Mouse (Mus musculus): ENCODE results near the gene Evi5. TPM values are rescaled to one million over a fixed set of nuclear protein-coding genes. Genes with fewer than 3 reads are reported as not detected.

Gene Evi5
- polyA plus RNA-seq, 1 experiment: 8.4 TPM

- Histone ChIP-seq H3K27me3 (ENCODE audit: control insufficient read depth, insufficient read depth, insufficient read length) (no peaks in the 10 kb centered on the region), H3K79me2 (ENCODE audit: control insufficient read depth, insufficient read depth) (no peaks in the 10 kb centered on the region), H3K4me3 (no peak overlapping the region), H3ac (ENCODE audit: control insufficient read depth, insufficient read length) (no peak overlapping the region), H3K4me2 (ENCODE audit: low read depth) (no peak overlapping the region), H3K36me3 (ENCODE audit: control insufficient read depth, insufficient read depth) (no peaks in the 10 kb centered on the region)
- TF ChIP-seq SRF (IDR thresholded peaks at IDR 0.05; ENCODE audit: control insufficient read depth, insufficient read length, low read depth): no peak
- no peak for TF ChIP-seq TCF12 (IDR thresholded peaks at IDR 0.05; ENCODE audit: insufficient read depth, poor library complexity, severe bottlenecking)
- TF ChIP-seq CEBPB (IDR thresholded peaks at IDR 0.05; ENCODE audit: insufficient read depth, poor library complexity, severe bottlenecking): no peak
These were observed 96.1 kb downstream of the Evi5 start for GRCm38 (mm10) chr5:107778763-107779162.

GRCm38 (mm10) chr5:107777545-107777830 is 97.4 kb downstream of the Evi5 start:
- H3K4me2 ChIP-seq (ENCODE audit: low read depth): no peak overlapping the region
- TF ChIP-seq TCF3 (IDR thresholded peaks at IDR 0.05; ENCODE audit: insufficient read length, low read depth) (no peak), MAX (IDR thresholded peaks at IDR 0.05; ENCODE audit: low read depth) (no peak), TCF12 (IDR thresholded peaks at IDR 0.05; ENCODE audit: insufficient read depth, poor library complexity, severe bottlenecking) (no peak), SRF (IDR thresholded peaks at IDR 0.05; ENCODE audit: control insufficient read depth, insufficient read length, low read depth) (no peak), POLR2A (IDR thresholded peaks at IDR 0.05; ENCODE audit: insufficient read length, low read depth) (no peak), POLR2AphosphoS2 (IDR thresholded peaks at IDR 0.05; ENCODE audit: insufficient read length, low read depth) (no peak), USF1 (IDR thresholded peaks at IDR 0.05; ENCODE audit: low read depth) (no peak), MYOD1 (IDR thresholded peaks at IDR 0.05; ENCODE audit: control insufficient read depth in 1 of 3, insufficient read length in 2 of 3, low read depth in 2 of 3) (no peak), MYOG (IDR thresholded peaks at IDR 0.05; ENCODE audit: control insufficient read depth in 1 of 3, insufficient read depth in 1 of 3, insufficient read length in 2 of 3, low read depth in 2 of 3) (no peak), E2F4 (IDR thresholded peaks at IDR 0.05; ENCODE audit: insufficient read depth) (no peak), CEBPB (IDR thresholded peaks at IDR 0.05; ENCODE audit: insufficient read depth, poor library complexity, severe bottlenecking) (no peak), REST (IDR thresholded peaks at IDR 0.05; ENCODE audit: insufficient read depth, insufficient read length) (no peak)
- H3K79me2 ChIP-seq (ENCODE audit: control insufficient read depth, insufficient read depth): no peaks in the 10 kb centered on the region
- H3K27me3 ChIP-seq (ENCODE audit: control insufficient read depth, insufficient read depth, insufficient read length): no peaks in the 10 kb centered on the region
- H3K4me3 ChIP-seq: no peak overlapping the region
- no peaks in the 10 kb centered on the region for H3K36me3 ChIP-seq (ENCODE audit: control insufficient read depth, insufficient read depth)
- H3ac ChIP-seq (ENCODE audit: control insufficient read depth, insufficient read length): no peak overlapping the region

- peak overlapping the region; percentile 31 for H3K4me2 ChIP-seq (ENCODE audit: low read depth)
- H3K36me3 ChIP-seq (ENCODE audit: control insufficient read depth, insufficient read depth): no peaks in the 10 kb centered on the region
- TF ChIP-seq E2F4 (IDR thresholded peaks at IDR 0.05; ENCODE audit: insufficient read depth) (no peak), SRF (IDR thresholded peaks at IDR 0.05; ENCODE audit: control insufficient read depth, insufficient read length, low read depth) (no peak), TCF3 (IDR thresholded peaks at IDR 0.05; ENCODE audit: insufficient read length, low read depth) (no peak), MAX (IDR thresholded peaks at IDR 0.05; ENCODE audit: low read depth) (no peak), USF1 (IDR thresholded peaks at IDR 0.05; ENCODE audit: low read depth) (no peak), MYOD1 (IDR thresholded peaks at IDR 0.05; ENCODE audit: control insufficient read depth in 1 of 3, insufficient read length in 2 of 3, low read depth in 2 of 3) (no peak), POLR2A (IDR thresholded peaks at IDR 0.05; ENCODE audit: insufficient read length, low read depth) (no peak), TCF12 (IDR thresholded peaks at IDR 0.05; ENCODE audit: insufficient read depth, poor library complexity, severe bottlenecking) (no peak), REST (IDR thresholded peaks at IDR 0.05; ENCODE audit: insufficient read depth, insufficient read length) (no peak), MYOG (IDR thresholded peaks at IDR 0.05; ENCODE audit: control insufficient read depth in 1 of 3, insufficient read depth in 1 of 3, insufficient read length in 2 of 3, low read depth in 2 of 3) (no peak)
- no peak overlapping the region for H3K4me3 ChIP-seq
- no peak overlapping the region for H3ac ChIP-seq (ENCODE audit: control insufficient read depth, insufficient read length)
- H3K27me3 ChIP-seq (ENCODE audit: control insufficient read depth, insufficient read depth, insufficient read length): no peaks in the 10 kb centered on the region
- H3K79me2 ChIP-seq (ENCODE audit: control insufficient read depth, insufficient read depth): no peaks in the 10 kb centered on the region
These were observed 97.9 kb downstream of the Evi5 start for GRCm38 (mm10) chr5:107776777-107777544.

DNA sequence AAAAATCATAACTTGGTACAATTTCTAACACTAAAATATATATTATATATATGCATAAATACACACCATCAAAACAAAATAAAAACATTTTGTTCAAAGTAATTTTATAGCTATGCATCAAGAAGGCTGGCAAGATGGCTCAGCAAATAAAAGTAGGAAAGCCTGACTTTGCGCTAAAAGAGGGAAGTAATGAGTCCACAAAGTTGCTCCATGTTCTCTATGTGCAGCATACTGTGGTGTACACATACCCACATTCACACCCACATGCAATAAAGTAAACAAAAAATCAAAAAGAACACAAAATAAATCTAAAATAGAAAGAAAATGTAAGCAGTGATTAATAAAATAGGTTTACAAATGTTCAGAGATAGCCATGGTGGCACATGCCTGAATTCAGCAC is 99.0 kb downstream of the Evi5 start:
- no peak for TF ChIP-seq TCF12 (IDR thresholded peaks at IDR 0.05; ENCODE audit: insufficient read depth, poor library complexity, severe bottlenecking)
- Histone ChIP-seq H3K27me3 (ENCODE audit: control insufficient read depth, insufficient read depth, insufficient read length) (no peaks in the 10 kb centered on the region), H3K79me2 (ENCODE audit: control insufficient read depth, insufficient read depth) (no peaks in the 10 kb centered on the region), H3K36me3 (ENCODE audit: control insufficient read depth, insufficient read depth) (no peaks in the 10 kb centered on the region), H3K4me3 (no peak overlapping the region), H3K4me2 (ENCODE audit: low read depth) (no peak overlapping the region), H3ac (ENCODE audit: control insufficient read depth, insufficient read length) (no peak overlapping the region)

DNA sequence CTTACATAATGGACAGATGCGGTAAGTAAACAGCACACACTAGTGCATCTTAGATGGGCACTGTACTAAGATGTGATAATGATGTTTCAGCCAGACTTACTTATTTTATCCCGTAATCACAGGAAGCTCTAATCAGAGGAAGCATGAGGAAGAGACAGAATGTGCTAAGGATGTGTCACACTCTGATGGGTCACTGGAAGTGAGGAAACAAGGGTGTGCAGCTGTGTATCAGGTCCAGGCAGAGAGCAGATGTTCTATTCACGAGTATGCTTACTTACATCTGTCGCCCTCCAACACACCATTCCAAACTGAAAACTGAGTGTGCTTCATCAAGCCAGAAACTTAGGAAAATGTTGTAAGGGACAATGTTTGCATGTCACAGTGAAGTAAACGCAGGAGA is 102.9 kb downstream of the Evi5 start:
- no peak overlapping the region for H3K4me2 ChIP-seq (ENCODE audit: low read depth)

More for the DNA sequence above, 102.9 kb downstream of the Evi5 start:
- Histone ChIP-seq H3K27me3 (ENCODE audit: control insufficient read depth, insufficient read depth, insufficient read length) (no peaks in the 10 kb centered on the region), H3K79me2 (ENCODE audit: control insufficient read depth, insufficient read depth) (no peaks in the 10 kb centered on the region), H3ac (ENCODE audit: control insufficient read depth, insufficient read length) (no peak overlapping the region), H3K36me3 (ENCODE audit: control insufficient read depth, insufficient read depth) (no peaks in the 10 kb centered on the region), H3K4me3 (no peak overlapping the region)
- no peak for TF ChIP-seq CEBPB (IDR thresholded peaks at IDR 0.05; ENCODE audit: insufficient read depth, poor library complexity, severe bottlenecking)
- no peak for TF ChIP-seq MAX (IDR thresholded peaks at IDR 0.05; ENCODE audit: low read depth)
- no peak for TF ChIP-seq TCF12 (IDR thresholded peaks at IDR 0.05; ENCODE audit: insufficient read depth, poor library complexity, severe bottlenecking)
- no peak for TF ChIP-seq POLR2AphosphoS2 (IDR thresholded peaks at IDR 0.05; ENCODE audit: insufficient read length, low read depth)
- TF ChIP-seq TCF3 (IDR thresholded peaks at IDR 0.05; ENCODE audit: insufficient read length, low read depth): no peak
- TF ChIP-seq MYOG (IDR thresholded peaks at IDR 0.05; ENCODE audit: control insufficient read depth in 1 of 3, insufficient read depth in 1 of 3, insufficient read length in 2 of 3, low read depth in 2 of 3): no peak
- TF ChIP-seq MYOD1 (IDR thresholded peaks at IDR 0.05; ENCODE audit: control insufficient read depth in 1 of 3, insufficient read length in 2 of 3, low read depth in 2 of 3): no peak
- no peak for TF ChIP-seq USF1 (IDR thresholded peaks at IDR 0.05; ENCODE audit: low read depth)

All from myocyte (in vitro differentiated cells).